Mouse (Mus musculus) A20 (cell line): Measurements from ENCODE around the gene D3Ertd254e.

Source experiments
- DNase-seq: peaks from one replicate; pipeline ENCODE4 v3.0.0-alpha.2; 2011; ENCODE audit warnings: low read depth, low spot score

Gene D3Ertd254e

GRCm38 (mm10) chr3:36212758-36213157 is 61.9 kb downstream of the D3Ertd254e start:
- DNase-seq = no peak
